Mouse (Mus musculus): Measurements from ENCODE around the gene Mcrs1. TPM values are rescaled to one million over a fixed set of nuclear protein-coding genes. Genes with fewer than 3 reads are reported as not detected.
"Not testable (repeated sequence)": the region's sequence is repeated elsewhere in the genome, so short reads cannot be mapped to it uniquely, and the experiment has no call there.

Gene Mcrs1
- total RNA-seq, 2 experiments from 2014 or later = 80.9 to 91.9 TPM

GRCm38 (mm10) chr15:99253175-99253479 is 1.4 kb upstream of the Mcrs1 start:
- DNase-seq (ENCODE audit: low spot score in 2 of 2); intact Hi-C loops (cut with DNase I): not testable (repeated sequence)

DNA sequence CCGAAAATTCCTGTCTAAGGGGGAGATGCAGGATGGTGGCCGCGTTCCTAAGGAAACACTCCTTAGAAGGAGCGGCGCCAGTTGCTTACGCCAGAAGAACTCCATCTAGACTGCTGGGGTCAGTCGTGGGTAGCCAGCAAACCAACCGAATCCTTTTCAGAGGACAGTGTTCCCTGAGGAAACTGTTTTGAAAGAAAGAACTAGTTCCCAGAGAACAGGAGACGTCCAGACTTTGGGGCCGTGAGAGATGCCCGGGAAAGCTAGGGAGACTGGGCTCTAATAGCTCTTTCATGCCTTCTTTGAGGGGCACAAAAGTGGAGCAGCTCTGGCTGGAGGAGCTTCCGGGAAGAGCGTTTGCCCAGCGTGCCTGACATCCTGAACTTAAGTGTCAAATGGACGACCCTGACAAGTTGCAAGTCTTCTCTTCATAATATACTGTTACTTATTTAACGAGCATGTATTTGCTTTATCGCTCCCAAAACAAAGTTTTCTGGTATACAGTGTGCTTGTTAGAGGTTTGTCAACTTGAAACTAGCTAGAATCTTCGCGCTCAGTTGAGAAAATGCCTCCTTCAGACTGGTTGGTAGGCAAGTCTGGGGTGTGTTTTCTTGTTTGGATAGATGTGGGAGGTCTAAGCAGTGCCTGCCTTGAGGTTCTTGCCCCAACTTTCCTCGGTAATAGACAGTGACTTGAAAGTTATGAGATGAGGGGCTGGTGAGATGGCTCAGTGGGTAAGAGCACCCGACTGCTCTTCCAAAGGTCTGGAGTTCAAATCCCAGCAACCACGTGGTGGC is 817 bp upstream of the Mcrs1 start:
- no peak for DNase-seq (ENCODE audit: low spot score in 2 of 2)
- intact Hi-C loops (cut with DNase I) = no loop called here

GRCm38 (mm10) chr15:99251111-99251510 is 650 bp downstream of the Mcrs1 start:
- DNase-seq (ENCODE audit: low spot score in 2 of 2); intact Hi-C loops (cut with DNase I): not testable (repeated sequence)

DNA sequence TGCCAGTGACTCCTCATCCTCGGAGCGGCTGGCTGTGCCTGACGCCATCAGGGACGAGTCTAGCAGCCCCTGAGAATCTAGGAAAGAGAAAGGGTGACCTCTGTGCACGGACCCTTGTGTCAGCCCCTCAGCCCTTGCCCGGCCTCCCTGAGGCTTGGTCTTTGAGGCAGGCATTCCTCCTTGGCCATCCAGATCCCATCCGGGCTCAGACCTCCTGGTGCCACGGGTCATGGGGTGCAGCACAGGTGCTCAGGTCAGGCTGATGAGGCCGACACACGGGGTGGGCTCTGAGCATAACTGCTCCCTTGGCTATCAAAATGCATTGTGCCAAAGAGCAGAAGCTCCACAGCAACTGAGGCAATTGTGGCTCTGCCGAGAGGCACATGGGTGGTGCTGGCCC is 1.8 kb downstream of the Mcrs1 start:
- intact Hi-C loops (cut with DNase I) = loop anchor here (1.0 to 5.0 kb wide), 2 partner anchors 25 to 47 kb away; partner anchors contain the start of genes Fam186b and Prpf40b

GRCm38 (mm10) chr15:99248972-99249371 is 2.8 kb downstream of the Mcrs1 start:
- DNase-seq (ENCODE audit: low spot score in 2 of 2) = peak; percentile 84 to 88
- intact Hi-C loops (cut with DNase I) = loop anchor here (1.0 to 5.0 kb wide), 2 partner anchors 24 to 48 kb away; partner anchors contain the start of genes Fam186b and Prpf40b

More for the DNA sequence above, 1.8 kb downstream of the Mcrs1 start:
- no peak for DNase-seq (ENCODE audit: low spot score in 2 of 2)

- intact Hi-C loops (cut with DNase I) = loop anchor here (5.0 kb wide), 1 partner anchor 51 kb away; the partner anchor contains the start of genes Fam186b and Prpf40b
- not testable (repeated sequence) for DNase-seq (ENCODE audit: low spot score in 2 of 2)
Observed at GRCm38 (mm10) chr15:99246736-99247135, 5.0 kb downstream of the Mcrs1 start.

- intact Hi-C loops (cut with DNase I) = no loop called here
- no peak for DNase-seq (ENCODE audit: low spot score in 2 of 2)
Observed at GRCm38 (mm10) chr15:99242045-99242444, 9.7 kb downstream of the Mcrs1 start.

- DNase-seq (ENCODE audit: low spot score in 2 of 2) = no peak
- intact Hi-C loops (cut with DNase I) = no loop called here
Observed at GRCm38 (mm10) chr15:99241249-99241648, 10.5 kb downstream of the Mcrs1 start.

DNA sequence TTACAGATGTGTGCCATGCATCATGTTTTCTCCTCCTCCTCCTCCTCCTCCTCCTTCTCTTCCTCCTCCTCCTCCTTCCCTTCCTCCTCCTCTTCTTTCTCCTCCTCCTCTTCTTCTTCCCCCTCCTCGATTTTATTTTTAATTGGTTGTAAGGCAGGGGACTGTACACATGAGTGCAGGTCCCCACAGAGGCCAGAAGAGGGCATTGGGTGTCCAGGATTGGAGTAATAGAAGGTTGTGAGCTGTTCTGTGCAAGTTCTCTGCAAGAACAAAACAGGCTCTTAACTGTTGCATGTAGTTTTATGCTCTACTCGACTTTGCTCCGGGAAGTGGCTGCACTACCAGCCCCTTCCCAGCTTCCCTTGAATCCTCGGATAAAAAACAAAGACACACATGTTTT is 11.6 kb downstream of the Mcrs1 start:
- DNase-seq (ENCODE audit: low spot score in 2 of 2) = no peak
- intact Hi-C loops (cut with DNase I) = no loop called here

DNA sequence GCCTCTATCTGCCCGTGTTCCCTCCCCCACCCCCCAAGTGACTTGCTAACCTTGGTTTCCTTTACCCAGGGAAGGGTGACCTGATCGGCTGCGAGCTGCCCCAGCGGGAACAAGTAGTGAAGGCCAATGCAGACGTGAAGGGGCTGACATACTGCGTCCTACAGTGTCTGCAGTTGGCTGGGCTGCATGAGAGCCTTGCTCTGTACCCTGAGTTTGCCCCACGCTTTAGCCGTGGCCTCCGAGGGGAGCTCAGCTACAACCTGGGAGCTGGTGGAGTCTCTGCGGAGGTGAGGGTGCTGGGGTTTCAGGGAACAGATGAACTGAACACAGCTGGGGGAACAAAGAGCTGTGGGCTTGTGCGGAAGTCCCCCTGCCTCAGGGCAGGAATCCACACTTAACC is 13.8 kb downstream of the Mcrs1 start:
- intact Hi-C loops (cut with DNase I) = no loop called here
- no peak for DNase-seq (ENCODE audit: low spot score in 2 of 2)

GRCm38 (mm10) chr15:99234326-99235010 is 17.3 kb downstream of the Mcrs1 start:
- intact Hi-C loops (cut with DNase I) = no loop called here
- no peak for DNase-seq (ENCODE audit: low spot score in 2 of 2)

GRCm38 (mm10) chr15:99233719-99234118 is 18.0 kb downstream of the Mcrs1 start:
- intact Hi-C loops (cut with DNase I) = no loop called here
- DNase-seq (ENCODE audit: low spot score in 2 of 2) = no peak

GRCm38 (mm10) chr15:99231998-99232397 is 19.8 kb downstream of the Mcrs1 start:
- intact Hi-C loops (cut with DNase I) = no loop called here
- no peak for DNase-seq (ENCODE audit: low spot score in 2 of 2)

DNA sequence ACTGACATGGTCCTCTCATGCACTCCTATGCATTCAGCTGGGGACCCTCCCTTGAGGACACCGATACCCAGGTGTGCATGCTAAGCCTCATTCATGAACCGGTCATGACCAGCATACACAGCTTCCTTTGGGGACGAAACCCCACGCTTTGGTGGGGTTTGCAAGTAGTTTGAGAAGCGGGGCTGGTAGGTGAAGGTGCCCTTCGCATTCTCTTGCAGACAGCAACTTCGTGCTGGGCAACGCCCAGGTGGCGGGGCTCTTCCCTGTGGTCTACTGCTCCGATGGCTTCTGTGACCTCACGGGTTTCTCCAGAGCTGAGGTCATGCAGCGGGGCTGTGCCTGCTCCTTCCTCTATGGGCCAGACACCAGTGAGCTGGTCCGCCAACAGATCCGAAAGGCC is 25.7 kb downstream of the Mcrs1 start:
- DNase-seq (ENCODE audit: low spot score in 2 of 2) = no peak
- intact Hi-C loops (cut with DNase I) = no loop called here

DNA sequence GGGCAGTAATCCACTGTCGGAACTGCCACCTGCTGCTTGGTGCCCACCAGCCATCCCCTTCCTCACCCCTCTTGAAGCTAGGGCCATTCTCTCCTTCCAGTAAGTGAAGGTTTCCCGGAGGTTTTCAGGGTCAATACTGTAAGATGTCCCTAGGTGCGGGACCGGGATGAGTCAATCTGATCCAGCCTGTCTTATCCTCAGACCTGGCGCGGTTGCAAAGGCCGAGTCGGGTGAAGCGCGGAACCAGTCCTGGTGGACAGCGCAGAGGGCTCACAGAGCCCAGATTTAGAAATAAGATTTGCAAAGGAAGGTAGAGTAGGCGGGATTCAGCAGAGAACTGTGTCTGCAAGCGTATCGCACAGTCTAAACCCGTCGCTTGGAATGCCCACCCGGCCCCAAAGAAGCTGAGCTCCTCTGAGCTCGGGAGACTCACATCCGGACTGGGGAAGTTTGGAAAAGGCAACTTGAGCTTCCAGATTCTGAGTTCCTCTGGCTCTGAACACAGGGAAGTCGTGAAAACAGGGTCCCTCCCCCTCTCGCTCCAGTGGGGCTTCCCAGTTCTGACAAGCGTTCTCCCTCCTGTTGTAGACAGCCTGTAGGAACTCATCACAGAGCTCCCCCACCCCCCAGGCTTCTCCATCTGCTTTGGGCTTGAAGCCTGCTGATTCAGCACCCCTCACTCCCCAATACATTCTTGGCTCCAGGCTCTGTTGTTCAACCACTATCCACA is 26.5 kb downstream of the Mcrs1 start:
- intact Hi-C loops (cut with DNase I) = loop anchor here (1.0 kb wide), 1 partner anchor 24 kb away; no protein-coding TSS in a partner anchor
- peak; percentile 65 for DNase-seq (ENCODE audit: low spot score in 2 of 2)

DNA sequence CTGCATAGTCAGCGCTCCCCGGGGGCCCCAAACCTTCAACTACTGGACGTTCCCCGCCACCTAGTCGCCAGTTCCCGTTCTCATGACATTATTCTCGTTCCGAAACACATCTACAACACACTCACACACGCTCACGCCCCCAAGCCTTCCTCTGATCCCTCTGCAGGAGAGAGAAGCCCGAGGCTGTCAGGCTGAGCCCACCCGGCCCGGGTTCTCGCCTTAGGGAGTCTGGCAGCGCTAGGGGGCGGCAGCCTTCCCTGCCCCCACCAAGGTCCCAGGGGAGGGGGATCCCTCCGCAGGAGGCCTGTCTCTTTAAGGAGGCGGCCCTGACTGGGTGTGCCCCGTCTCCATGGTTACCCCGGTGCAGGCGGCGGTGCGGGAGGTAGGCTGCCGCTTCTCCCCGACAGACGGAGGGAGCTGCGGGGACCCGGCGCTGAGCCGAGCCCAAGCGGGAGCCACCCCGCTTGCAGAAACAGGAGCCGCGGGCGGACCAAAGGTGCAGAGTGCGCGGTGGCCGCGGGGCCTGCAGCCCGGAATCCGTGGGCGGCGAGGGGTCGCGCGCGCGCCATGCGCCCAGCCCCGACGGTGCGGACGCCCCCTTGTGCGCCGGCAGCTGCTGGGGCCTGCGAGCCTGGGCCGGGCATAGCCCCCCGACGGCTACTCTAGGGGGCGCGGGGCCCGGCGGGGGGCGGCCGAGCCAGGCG is 27.4 kb downstream of the Mcrs1 start, which contains the start of gene Kcnh3:
TSS of gene Kcnh3 (plus strand) at position 654 of the 704 bp plus-strand sequence.
- intact Hi-C loops (cut with DNase I) = loop anchor here (5.0 kb wide), 1 partner anchor 38 kb away; no protein-coding TSS in a partner anchor
- DNase-seq (ENCODE audit: low spot score in 2 of 2) = peak; percentile 78 to 88

DNA sequence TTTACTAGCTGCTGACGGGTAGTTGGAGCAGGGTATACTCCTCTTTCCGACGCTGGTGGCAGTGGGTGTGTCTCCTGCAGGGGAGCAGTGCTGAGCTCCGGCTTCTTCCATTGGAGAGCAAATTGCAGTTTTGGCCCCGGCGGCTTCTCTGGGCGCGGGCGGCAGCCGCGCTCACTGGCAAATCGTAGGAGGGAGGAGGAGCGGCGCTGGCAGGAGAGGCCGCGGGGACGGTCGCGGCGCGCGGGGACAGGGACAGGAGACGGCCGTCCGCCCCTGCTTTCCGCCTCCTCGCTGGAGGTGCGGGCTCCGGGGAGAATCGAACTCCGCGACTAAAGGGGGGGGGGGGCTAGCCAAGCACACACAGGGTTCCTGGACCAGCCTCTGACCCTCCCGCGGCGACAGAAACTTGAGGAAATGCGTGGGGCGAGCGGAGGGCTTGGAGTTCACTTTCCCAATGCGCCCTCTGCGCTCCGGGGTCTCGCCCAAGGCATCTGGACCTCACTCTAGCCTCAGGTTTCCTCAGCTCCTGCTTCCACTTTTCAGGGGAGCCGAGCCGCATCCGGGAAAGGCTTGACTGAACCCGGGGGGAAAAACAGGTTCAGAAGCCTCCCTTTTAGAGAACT is 28.1 kb downstream of the Mcrs1 start:
- DNase-seq (ENCODE audit: low spot score in 2 of 2) = peak; percentile 78 to 86
- intact Hi-C loops (cut with DNase I) = loop anchor here (5.0 kb wide), 1 partner anchor 39 kb away; no protein-coding TSS in a partner anchor

GRCm38 (mm10) chr15:99222794-99223584 is 28.8 kb downstream of the Mcrs1 start:
- intact Hi-C loops (cut with DNase I) = loop anchor here (5.0 kb wide), 1 partner anchor 39 kb away; no protein-coding TSS in a partner anchor
- no peak for DNase-seq (ENCODE audit: low spot score in 2 of 2)

All from left cerebral cortex, postnatal 36 days (tissue).